Mouse (Mus musculus) brain, adult 2 months (tissue): ENCODE data around the gene Ndufa8.

Experiments used
- DNase-seq: peaks from one replicate; pipeline ENCODE4 v3.0.0; 2011; ENCODE audit warnings: low read depth, low spot score

Ndufa8 gene

DNA sequence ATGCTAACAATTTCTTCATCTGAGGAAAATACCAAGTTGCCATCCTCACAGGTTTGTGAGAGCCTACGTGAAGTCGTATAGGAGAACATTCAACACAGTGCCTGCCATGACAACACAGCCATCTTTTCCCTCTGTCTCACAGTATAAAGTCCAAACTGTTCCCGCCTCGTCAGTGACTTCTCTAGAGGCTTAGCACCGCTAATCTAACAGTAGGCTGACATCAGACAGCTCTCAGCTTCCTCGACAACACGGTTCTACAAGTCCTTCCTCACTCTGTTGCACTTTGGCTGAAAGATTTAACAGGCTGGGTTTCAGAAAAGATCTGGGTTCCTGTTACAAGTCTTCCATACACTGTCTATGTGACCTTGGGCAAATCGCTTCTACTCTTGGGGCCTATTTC is 1.0 kb downstream of the Ndufa8 start:
- DNase-seq: no peak

DNA sequence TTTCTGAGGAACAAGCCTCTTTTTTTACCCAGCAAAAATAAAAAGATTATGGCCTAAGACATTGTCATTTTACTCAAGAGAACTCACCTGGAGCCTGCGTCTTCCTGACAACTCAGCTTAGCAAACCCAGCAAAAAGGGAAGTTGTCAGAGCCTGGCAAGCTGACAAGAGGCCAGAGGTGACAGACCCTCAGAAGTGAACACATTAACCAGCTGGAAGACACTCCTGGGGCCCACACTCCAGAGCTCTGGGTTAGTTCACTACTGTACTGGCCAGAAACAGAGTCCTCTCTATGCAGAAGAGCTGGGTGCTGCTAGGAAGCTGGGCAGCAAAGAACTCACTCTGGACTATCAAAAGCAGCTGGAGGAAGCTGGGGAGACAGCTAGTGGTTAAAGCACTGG is 8.3 kb downstream of the Ndufa8 start:
- no peak for DNase-seq

DNA sequence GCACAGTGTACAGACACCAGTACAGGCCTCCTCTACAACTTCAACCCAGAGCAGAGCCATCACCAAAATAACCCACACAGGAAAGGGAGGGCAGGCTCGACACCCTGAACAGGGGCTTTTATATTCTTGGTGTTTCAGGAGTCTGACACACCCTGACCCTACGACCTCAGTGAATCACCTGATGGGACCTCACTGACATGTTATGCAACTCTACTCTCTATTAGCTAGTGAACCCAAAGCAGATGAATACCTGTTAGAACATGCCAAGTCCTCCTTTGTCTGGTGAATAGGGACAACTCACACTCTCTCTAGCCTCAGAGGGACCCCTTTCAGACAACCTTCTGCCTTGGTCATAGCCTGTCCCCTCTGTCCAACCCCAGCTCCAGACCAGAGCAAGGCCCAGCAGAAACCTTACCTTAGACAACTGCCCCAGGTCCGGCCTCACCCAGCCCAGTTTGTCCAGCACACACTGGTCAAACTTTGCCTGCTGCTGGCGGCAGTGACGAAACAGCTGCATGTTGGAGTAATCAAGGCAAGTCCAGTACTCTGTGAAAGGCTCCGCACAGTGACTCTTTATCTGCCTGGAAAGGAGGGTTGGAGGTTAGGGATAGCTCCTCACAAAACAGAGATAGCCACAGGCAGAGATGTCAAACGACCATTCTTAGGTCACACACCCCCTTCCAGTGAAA is 9.8 kb downstream of the Ndufa8 start:
- no peak for DNase-seq

DNA sequence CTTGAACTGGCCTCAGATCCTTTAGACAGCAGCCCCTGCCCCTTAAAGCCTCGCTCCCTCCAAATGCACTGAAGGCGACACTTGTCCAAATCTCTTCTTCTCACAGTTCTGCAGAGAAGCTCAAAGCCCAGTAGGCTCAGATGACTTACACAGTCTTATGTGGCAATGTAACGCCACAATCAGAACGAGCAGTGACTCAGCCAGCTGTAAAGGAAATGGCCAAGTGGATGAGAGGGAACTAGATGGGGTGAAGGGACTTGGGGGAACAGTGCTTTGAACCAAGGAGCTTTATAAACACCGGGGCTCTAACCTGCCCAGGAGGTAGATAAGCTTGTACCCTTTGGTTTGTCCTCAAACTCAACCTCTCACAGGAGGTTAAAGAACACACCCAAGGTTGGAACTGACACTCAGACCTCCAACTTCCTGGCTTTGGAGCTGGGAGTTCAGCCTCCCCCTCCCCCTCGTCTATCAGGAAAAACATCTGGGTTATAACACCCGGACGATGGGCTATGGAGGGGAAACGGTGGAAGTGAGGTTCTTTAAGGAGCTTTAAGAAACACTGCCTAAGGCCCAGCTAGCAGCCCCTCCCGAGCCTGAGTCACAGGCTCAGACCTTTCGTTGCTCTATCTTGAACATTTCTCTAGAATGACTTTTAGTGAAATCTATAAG is 13.7 kb downstream of the Ndufa8 start:
- DNase-seq: no peak

DNA sequence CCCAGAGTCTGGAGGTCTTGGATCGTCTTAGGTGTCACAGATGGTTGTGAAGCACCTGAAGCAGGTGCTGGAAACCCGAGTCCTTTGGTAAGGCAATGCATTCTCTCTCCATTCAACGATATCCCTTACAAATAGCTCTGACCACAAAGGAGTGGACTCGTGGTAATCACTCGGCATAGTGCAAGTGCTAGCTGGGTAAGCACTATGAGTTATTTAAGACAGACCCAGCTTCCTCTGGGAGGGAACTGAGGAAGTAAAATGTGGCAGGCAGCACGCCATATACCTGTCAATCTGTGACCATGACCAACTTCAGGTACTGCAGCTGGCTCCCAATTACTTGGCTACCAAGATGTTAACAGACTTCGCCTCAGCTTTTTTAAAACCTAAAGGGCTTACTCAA is 14.3 kb downstream of the Ndufa8 start:
- DNase-seq: no peak

DNA sequence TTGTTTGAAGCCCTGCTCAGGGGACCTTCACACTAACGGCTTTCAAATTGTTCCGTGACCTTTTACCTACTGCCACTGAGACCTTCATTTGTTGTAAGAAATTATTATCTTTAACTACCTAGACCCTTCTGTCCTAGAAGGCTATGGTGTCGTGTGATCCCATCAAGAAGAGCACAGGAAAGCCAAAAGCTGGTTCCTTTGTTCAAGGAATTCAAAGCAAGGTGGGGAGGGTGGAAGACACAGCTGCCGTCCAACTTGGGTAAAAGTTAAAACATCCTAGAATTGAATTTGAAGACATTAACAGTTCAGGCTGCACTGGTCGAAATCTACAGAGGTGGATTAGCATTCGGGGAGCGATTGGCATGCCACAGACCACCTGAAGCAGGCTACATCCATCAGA is 15.2 kb downstream of the Ndufa8 start:
- no peak for DNase-seq

DNA sequence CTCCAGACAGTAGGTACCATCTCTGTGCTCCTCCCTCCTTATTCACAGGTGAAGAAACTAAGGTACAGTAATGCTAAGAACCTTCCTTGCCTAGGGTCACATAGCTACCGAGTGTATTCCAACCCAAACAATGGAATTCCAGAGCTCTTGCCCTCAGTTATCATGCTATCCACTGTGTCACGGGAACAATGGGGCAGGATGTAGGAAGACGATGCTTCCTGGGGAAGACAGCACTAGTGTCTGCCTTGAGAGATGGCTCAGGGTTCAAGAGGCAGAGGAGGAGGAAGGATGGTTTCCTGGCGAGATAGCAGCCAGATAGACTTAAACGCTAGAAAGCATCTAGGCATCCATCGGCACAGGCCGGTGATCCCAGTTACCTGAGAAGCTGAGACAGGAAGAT is 16.3 kb downstream of the Ndufa8 start:
- DNase-seq: no peak

DNA sequence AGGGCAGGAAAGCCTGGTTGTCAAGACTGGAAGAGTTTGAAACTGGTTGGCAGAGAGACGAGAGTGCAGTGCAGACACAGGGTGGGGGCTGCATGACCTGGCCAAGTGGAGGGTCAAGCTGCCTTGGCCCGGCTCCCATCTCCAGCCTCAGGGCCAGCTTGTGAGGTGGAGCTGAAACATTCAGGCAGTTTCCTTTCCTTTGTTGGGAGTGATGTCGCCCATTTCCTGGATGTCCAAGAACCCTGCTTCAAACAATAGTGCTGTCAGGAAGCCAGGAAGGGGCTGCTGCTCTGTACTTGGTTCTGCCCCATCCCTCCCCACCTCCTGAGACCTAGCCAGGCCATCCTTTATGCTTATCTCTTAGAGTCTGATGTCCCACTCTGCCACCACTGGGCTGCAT is 25.9 kb downstream of the Ndufa8 start:
- DNase-seq: no peak

DNA sequence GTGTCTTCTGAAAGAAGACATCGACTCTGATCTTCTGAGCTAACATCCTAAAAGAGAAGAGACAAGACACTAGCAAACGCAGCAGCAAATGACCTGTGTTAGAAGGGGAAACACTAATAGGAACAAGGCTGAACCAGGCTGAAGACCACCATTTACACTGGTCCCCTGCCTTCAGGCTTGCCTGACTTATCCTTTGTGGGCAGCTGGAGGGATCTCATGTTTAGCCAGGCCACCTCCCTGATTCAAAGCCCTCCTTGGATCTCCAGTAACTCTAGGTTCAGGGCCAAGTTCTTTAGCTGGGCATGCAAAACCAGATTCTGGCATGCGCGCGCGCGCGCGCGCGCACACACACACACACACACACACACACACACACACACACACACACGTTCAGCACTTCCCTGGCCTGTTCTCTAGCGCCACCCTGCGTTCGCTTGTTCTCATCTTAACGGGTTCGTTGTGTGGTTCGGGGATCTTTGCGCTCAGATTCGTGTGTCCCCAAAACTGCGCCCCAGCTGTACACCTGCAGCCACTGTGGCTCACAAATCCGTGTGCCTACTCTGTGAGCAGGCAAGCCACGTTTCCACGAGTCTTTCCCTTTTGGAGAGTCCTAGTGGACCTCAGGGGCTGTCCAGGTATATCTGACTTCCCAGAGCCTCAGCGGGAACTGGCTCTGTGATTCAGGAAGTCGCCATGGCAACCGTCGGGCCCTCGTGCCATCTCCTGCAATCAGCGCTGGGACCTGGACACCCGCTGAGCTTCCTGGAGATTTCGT is 27.6 kb downstream of the Ndufa8 start:
- DNase-seq: peak; percentile 93

DNA sequence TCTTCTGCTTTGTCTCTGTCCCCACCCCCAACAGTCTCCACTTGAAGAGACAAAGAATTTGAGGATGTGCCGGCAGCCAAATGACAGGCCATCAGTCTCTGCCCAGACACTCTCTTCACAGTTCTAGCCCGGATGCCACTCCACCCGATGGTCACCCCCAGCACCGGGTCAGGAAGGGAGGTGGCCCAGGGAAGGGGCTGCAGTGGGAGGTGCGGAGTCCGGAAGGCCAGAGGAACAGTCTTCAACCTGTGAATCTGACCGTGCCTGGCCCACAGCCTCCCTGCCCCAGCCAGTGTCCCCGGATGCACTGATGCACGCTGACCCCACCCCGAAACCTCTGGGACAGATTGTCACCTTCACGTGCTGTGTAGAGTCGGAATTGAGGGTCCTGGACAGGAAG is 36.2 kb downstream of the Ndufa8 start:
- DNase-seq: no peak

DNA sequence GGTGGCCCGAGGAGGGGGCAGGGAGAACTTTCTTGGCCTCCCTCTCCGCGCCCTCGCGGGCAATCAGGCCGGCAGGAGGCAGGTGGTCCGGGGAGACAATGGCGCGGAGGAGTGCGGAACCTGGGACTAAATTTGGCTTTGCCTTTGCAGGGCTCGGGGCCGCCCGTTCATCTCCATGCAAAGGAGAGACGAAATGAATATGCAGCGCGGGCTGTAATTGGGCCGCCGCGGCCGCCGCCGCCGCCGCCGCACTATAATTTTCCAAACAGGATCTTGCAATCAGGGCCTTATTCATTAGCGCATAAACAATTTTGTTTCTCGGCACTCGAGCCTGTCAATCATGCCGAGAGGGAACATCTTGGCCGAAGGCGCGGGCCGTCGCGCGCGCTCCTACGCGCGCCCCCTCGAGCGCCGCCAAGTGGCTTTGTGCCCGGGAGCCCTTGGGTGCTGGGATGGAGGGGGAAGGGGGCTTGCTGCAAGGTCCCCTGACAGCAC is 37.8 kb downstream of the Ndufa8 start:
- DNase-seq: peak; percentile 57

DNA sequence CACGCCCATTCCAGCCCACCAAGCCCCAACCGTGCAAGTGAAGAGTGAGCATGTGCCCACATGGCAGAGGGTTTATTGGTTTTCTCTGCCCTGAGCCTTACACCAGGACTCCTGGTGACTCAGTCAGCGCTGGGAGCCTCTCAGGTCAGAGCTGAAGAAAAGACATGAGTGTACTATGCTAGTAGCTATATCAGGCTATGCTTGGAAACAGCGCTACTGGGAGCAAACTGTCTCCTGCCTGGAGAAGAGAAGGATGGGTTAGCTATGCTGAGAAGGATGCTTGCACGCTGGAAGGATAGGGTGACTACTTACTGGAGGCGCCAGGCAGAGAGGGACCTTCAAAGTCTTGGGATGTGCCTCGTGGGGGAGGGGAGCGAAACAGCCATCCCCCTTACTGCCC is 38.6 kb downstream of the Ndufa8 start:
- DNase-seq: peak; percentile 63

DNA sequence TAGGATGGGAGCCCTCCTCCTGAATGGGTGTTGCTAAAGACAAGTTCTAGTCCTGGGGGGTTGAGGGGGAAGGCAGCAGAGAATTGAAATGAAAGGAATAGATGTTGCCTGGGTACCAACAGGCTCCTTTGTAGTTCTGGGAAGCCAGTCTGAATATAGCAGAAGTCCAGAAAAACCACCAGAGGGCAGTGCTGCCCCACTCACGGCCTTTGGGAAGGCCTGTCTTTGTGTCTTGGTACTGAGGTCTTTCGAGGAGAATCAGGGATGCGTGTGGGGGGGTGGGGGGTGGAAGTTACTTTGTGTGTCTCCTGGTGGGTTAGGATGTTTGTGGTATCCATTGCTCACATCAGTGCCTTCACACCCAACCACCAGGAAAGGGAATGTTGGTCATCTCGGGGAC is 39.8 kb downstream of the Ndufa8 start:
- peak; percentile 89 for DNase-seq

DNA sequence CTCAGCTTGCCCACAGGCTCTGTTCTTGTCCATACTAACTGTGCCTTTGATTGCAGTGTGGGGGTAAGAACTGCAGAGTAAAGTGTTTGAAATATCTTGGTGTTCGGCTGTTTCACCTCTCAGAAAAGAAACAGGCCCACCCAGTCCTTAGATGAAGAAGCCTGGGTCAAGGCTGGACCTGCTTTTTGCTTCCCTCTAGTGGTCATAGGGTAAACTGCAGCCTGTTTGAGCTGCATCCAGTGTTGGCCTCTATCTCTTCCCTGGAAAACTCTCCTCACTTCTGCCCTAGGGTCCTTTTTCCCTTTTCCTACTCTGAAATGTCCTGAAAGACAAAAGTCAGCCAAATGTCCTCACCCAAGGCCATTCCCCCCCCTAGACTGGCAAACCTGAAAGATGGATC is 41.1 kb downstream of the Ndufa8 start:
- peak; percentile 63 for DNase-seq

DNA sequence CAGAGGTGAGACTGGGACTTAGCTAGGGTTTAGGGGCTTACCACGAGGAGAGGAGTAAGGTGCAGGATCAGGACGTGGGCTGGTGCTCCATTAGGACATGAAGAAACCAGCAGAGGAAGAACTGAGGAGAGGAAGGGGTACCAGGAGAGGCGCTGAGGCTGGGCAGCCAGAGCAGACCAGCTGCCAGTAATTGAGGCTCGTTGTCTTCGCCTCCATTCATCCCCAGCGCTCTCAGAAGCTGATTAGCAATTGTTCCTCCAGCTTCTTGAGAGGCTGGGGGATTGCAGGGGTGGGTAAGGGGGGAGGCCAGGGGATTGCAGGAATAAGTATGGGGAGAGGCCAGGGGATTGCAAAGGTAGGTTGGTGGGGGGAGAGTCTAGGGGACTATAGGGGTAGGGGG is 47.0 kb downstream of the Ndufa8 start:
- no peak for DNase-seq

DNA sequence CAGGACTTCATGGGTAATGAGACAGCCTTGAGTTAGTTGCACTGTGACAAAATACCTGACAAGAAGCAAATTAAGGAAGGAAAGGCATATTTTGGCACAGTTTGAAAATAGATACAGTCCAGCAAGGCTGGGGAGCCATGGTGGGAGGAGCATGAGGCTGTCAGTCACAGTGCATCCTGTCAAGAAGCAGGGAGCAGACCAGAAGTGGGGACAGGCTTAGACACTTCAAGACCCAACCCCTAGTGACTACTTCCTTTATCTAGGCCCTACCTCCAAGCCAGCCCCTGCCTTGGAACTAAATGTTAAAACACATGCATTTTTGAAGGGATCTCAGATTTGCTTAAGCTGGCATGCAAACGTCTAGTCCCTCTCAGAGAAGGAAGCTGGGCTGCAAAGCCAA is 48.8 kb downstream of the Ndufa8 start:
- no peak for DNase-seq

DNA sequence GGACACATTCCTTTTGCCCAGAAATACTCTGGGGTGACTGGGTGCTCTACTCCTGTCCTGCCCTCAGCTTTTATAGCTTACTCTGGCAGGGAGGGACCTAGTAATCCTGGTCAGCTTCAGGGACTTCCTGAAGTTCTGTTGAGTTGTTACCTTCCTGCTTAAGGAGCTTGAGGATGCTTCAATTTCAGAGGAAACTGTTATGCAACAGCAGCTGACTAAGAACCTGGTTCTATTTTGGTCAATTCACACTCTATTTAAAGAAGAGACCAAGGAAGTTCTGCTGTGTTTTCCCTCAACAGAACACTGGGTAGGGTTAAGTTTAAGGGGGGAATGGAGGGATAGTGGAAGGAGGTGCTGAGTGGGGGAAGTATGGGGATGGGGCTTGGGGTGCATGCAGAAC is 50.0 kb downstream of the Ndufa8 start:
- DNase-seq: peak; percentile 75

DNA sequence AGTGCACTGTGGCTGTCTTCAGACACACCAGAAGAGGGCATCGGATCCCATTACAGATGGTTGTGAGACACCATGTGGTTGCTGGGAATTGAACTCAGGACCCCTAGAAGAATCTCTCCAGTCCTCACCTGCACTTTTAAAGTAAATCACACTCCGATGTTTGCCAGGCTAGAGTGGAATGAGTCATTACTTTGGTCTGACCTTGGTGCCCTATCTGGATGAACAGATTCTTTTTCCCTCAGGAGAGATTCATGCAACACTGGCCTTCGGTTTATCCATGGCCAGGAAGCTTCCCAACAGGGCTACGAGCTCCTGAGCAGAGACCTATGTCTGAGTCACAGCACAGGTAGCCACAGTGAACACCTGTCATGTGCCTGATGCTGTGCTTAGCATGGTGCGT is 50.8 kb downstream of the Ndufa8 start:
- no peak for DNase-seq

DNA sequence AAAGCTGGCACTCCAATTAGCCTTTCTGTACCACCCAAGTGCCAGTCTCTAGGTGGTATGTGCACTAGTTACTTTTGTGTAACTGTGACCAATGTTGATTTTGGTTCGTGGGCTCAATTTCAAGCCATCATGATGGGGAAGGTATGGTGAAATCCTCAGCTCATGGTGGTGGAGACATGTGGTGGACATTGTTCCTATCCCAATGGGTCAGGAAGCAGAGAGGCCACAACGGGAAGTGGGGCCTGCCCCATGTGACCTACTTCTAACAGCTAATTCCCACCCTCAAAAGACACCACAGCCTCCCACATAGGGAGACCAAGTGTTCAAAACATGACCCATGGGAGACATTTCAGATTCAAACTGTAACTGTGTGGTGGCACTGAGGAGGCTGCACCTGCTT is 52.5 kb downstream of the Ndufa8 start:
- DNase-seq: no peak

DNA sequence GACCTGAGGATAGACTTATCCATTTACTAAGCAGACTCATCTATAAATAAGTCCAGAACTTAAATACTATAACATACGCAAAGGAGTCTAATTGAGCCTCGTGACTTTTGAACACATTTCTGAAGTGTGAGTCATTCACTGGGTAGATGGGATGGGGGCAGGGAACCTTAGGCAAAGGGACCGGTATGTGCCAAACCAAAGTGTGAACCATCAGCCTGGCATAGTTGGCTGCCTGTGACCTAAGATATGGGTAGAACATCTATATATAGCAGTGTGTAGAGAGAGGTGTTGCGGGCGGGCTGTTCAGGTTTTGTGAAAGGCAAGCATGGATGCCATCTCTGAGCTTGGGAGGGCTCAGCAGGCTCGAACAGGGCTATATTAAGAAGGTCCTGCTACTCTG is 54.9 kb downstream of the Ndufa8 start:
- DNase-seq: peak; percentile 79

DNA sequence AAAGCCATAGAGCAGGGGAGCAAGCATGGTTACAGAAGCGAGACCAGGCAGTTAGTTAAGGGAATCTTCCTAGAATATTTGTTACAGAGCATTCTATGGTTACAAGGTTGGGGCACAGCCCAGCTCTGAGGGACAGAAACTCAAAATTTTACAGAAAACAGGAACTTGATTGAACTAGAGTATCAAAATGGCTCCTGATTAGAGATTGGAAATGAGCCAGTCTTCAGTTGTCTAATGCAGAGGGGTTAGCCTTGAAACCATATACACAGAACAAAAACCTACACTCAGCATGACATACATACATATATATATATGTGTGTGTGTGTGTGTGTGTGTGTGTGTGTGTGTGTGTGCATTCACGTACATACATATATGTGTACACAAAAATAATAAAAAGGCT is 55.7 kb downstream of the Ndufa8 start:
- DNase-seq: no peak

DNA sequence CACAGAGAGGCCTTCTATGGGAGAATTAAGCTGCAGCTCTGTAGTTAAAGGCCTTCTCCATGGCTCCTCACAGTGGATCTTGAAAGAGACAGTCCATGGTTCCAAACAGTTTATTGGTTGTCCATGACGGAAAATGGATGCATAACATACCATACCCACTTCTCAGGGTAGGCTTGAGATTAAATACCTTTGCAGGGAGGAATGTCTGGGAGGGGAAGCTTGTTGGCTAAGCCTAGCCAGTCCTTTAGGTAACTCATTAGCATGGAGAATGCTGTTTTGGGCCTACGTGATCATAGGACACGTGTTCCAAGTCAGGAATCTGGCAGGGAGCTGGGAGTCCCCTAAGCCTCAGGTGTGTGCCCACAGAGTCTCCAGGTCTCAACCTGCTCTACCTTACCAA is 56.9 kb downstream of the Ndufa8 start:
- no peak for DNase-seq
